Mouse (Mus musculus) liver, embryonic 16.5 days (tissue): ENCODE data around the gene Esp31. TPM values are rescaled to one million over a fixed set of nuclear protein-coding genes. Genes with fewer than 3 reads are reported as not detected.

ENCODE experiments used
- ATAC-seq: fragments of 200-750 bp; cut with Nextera tagmentation; 2 replicates; pipeline ENCODE4 v1.8.0; 2017; ENCODE audit warnings: low read depth, mild to moderate bottlenecking, moderate number of reproducible peaks, moderate library complexity
- H3K27ac ChIP-seq: fragments of 300-500 bp; sonication (generic); 2 replicates; pipeline ENCODE4 v1.5.1; 2014; ENCODE audit warnings: mild to moderate bottlenecking, low read length
- H3K27me3 ChIP-seq: fragments of 300-500 bp; sonication (generic); 2 replicates; pipeline ENCODE4 v1.6.1; 2014; ENCODE audit warnings: low read depth, low read length, mixed read lengths; ENCODE audit not compliant: control insufficient read depth, insufficient read depth
- H3K36me3 ChIP-seq: fragments of 300-500 bp; sonication (generic); 2 replicates; pipeline ENCODE4 v1.6.1; 2014; ENCODE audit warnings: mild to moderate bottlenecking; ENCODE audit not compliant: control insufficient read depth, insufficient read depth
- H3K4me1 ChIP-seq: fragments of 300-500 bp; sonication (generic); 2 replicates; pipeline ENCODE4 v1.6.1; 2014; ENCODE audit warnings: low read depth, low read length, mixed read lengths; ENCODE audit not compliant: control insufficient read depth
- H3K4me2 ChIP-seq: fragments of 300-500 bp; sonication (generic); 2 replicates; pipeline ENCODE4 v1.6.1; 2014; ENCODE audit warnings: low read depth, low read length, mixed read lengths
- H3K4me3 ChIP-seq: fragments of 300-500 bp; sonication (generic); 2 replicates; pipeline ENCODE4 v1.5.1; 2014; ENCODE audit warnings: low read depth, mild to moderate bottlenecking, low read length
- H3K9ac ChIP-seq: fragments of 300-500 bp; sonication (generic); 2 replicates; pipeline ENCODE4 v1.6.1; 2014; ENCODE audit warnings: low read depth, low read length
- H3K9me3 ChIP-seq: fragments of 300-500 bp; sonication (generic); replicated peaks from 2 replicates; pipeline ENCODE4 v1.6.1; 2016; ENCODE audit warnings: low read length; ENCODE audit not compliant: control insufficient read depth
- WGBS: fragments of 180-500 bp; shearing (Covaris S2); extraction: QIAGEN DNeasy Blood & Tissue Kit; methylation state at CpG from one replicate; pipeline ENCODE4 v1.1.7; 2014; ENCODE audit not compliant: insufficient replicate concordance; 5-methylcytosine and 5-hydroxymethylcytosine counted together
- polyA plus RNA-seq: library from polyadenylated mRNA; unstranded; fragments of >200 nt; fragmentation: Nextera tagmentation; extraction: Ambion mirVana; gene quantifications from 2 replicates; pipeline ENCODE4 v1.2.1, GENCODE M21; 2015

Gene Esp31
- not detected in 2 replicates for polyA plus RNA-seq

DNA sequence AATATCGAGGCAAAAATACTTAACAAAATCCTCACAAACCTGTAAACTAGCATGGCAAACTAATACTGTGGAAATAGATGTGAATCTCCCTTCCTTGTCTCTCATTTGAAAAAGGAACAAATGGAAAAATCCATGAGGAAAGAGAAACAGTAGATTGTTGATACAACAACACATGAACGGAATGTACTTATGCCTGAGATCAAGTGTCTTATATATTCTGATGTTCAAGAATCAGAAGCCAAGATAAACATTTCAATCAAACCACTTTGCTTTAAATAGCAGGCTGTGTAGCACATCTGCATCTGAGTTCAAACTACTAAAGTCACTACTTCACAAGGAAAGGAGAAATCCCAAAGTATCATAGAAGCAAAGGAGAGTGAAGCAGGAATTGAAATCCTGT is at the start of gene Esp31:
Gene Esp31 (plus strand): TSS at position 301 of the 400 bp plus-strand sequence.
- Histone ChIP-seq H3K9ac (no peak within 1 kb of the TSS), H3K27ac (no peak within 1 kb of the TSS), H3K4me2 (no peak within 1 kb of the TSS), H3K27me3 (no peaks in the 10 kb centered on the region), H3K36me3 (no peaks in the 10 kb centered on the region), H3K4me3 (no peak within 1 kb of the TSS), H3K9me3 (no peaks in the 10 kb centered on the region), H3K4me1 (no peaks in the 10 kb centered on the region)
- ATAC-seq: no peak
- WGBS: 61% methylated on average over 2 of the region's 2 CpGs

Other genes with a start within 250 kb of the Esp31 start
- not detected in 2 replicates for gene Esp36, start 219.3 kb upstream of the Esp31 start, polyA plus RNA-seq
- not detected in 2 replicates for gene Esp34, start 85.3 kb upstream of the Esp31 start, polyA plus RNA-seq